Mouse (Mus musculus) embryo, embryonic 11.5 days (tissue): ENCODE results near the gene Ctcf.
"Not testable (repeated sequence)": the region's sequence is repeated elsewhere in the genome, so short reads cannot be mapped to it uniquely, and the experiment has no call there.

Experiments
- DNase-seq: peaks from one replicate; pipeline ENCODE4 v3.0.0-alpha.2; 2012; ENCODE audit warnings: low read depth, low spot score

Ctcf gene

GRCm38 (mm10) chr8:105636018-105636962, at the start of gene Ctcf:
TSS of gene Ctcf (plus strand) at chr8:105636568.
- DNase-seq, result peak; percentile 90

DNA sequence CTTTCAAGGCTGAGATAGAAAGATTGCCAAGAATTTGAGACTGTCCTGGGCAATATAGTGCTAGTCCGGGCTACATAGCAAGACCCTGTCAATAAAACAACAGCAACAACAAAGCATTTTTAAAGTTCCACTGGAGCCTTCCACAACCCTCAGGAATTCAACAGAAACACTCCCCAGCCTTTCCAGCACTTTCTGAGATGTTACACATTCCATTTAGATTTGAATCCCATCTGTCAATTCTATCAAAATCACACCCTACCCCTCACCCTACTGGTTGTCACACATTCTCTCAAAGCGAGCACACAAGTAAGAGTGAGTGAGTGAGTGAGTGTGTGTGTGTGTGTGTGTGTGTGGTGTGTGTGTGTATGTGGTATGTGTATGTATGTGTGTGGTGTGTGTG, 43.9 kb upstream of the Ctcf start:
- no peak for DNase-seq

DNA sequence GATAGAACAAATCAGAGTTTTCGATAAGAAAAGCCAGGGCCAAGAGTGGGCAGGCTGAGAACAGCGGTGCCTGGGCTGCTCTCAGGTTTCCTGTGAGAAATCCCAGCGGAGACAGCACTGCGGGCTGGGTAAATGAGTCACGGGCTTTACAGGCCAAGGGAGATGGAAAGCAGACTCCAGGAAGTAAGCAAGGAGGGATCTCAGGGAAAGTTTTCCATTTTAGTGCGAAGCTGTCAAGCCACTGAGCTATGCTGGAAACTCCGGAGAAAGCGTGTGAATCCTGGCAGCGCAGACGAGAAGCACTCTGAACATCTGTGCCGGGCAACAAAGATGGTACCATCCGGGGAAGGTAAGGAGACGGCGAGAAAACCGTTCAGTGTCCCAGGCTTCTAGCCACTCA, 42.5 kb upstream of the Ctcf start:
- no peak for DNase-seq

- no peak for DNase-seq
These were observed 41.7 kb upstream of the Ctcf start for GRCm38 (mm10) chr8:105594451-105595242.

- DNase-seq, result no peak
These were observed 39.9 kb upstream of the Ctcf start for GRCm38 (mm10) chr8:105596362-105597034.

GRCm38 (mm10) chr8:105598777-105599176, 37.6 kb upstream of the Ctcf start:
- no peak for DNase-seq

GRCm38 (mm10) chr8:105601301-105601700, 35.1 kb upstream of the Ctcf start:
- DNase-seq, result no peak

DNA sequence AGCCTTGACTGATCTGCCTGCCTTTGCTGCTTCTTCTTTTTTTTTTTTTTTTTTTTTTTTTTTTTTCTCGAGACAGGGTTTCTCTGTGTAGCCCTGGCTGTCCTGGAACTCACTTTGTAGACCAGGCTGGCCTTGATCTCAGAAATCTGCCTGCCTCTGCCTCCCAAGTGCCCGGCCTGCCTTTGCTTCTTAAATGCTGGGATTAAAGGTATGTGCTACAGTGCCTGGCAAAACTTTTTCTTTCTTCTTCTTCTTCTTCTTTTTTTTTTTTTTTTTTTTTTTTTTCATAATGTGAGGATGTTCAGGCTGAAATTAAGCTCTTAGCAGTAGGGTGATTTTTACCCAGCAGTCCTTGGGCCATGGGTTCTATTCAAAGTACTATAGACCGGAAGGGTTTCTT, 33.8 kb upstream of the Ctcf start:
- DNase-seq, result not testable (repeated sequence)

DNA sequence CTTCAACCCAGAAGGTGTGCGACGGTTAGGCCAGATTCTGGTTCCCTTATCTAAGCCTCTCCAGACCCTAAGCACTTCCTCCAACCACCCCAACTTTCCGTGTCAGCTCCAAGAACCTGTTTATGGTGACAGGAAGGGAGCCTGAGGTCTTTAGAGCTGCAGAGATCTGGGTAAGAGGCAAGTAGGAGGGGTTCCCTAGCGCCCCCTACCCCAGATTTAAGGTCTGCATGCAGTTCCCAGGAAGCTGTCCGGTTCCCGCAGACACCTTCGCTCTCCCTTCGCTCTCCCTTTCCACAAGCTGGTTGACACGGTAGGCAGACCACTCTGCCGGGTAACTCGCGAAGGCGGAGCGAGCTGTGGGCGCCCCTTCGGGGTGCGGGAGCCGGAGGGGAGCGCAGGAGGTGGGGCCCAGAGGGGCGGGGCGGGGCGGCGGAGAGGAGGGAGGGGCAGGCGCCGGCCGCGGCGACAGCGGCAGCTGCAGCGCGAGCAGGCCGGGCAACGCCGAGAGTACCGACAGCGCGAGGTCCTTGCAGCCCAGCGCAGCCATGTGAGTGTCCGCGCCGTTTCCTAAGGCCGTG, 31.5 kb upstream of the Ctcf start, which contains the start of gene Ripor1:
Gene Ripor1, plus strand, starts transcription at position 452 of the 578 bp plus-strand sequence.
- peak; percentile 73 for DNase-seq

DNA sequence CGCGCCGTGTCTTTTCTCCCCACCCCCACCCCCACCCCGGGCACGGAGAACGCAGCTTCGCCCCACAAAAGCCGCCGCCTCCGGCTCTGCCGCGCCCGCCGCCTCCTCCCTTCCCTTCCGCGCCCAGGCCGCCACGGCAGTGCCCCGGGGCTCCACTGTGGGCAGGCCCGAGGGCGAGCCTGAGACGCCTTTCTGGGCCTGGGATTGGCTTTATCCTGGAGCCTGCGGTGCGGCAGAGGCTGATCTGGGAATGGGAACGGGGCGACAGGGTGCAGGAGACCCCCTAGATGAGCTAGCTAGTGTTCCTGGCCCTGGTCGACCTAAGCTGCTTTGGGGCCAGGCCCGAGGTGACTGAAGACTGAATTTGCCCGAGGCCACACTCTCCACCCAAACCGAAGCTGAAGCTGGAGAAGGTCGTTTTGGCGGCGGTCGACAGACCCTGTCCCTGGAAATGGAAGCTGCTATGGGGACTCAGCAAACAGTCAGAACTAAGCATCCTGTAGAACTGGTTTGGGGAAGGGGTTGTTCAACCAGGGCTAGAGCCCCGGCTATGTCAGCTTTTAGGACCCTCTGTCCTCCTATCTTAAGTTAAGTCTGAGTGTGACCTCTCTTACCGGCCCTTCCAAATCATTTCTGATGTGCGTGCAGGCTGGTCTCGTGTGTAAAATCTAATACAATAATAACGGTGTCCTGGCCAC, 30.7 kb upstream of the Ctcf start:
- no peak for DNase-seq

DNA sequence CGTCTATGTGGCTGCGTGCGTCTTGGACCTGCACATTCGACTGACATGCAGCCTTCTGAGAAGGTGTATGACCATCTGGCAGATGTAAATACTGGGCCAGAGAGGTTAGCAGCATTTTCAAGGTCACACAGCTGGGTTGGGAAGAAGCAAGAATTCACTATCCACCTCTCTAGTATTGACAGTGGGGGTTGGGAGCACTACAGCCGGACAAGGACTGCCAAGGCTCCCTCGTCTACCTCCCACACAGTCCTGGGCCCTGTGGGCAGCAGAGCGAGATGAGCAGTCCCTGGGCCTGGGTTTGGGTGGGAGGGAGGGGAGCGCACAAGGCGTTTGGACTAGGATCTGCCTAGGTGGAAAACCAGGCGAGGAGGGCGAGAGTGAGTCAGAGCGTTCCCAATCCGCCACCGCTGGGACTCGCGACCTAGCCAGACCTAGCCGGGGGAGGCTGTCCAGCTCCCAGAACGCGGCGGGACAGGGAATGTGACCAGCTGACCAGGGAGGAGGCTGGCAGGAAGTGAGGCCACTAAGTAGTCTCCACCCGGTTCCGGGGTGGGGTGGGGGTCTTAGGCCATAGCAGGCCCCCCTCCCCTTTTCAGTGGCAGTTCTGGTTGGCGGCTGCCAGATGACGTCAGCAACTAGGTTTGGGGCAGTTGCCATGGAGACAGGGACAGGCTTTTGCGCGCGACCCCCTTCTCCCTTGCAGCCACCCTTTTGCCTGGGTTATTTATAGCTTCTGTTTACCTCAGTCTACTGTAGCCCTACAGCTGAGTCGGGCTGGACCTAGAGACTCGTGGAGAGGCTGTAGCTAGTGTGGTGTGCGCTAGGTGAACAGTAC, 30.0 kb upstream of the Ctcf start:
- peak; percentile 77 for DNase-seq

DNA sequence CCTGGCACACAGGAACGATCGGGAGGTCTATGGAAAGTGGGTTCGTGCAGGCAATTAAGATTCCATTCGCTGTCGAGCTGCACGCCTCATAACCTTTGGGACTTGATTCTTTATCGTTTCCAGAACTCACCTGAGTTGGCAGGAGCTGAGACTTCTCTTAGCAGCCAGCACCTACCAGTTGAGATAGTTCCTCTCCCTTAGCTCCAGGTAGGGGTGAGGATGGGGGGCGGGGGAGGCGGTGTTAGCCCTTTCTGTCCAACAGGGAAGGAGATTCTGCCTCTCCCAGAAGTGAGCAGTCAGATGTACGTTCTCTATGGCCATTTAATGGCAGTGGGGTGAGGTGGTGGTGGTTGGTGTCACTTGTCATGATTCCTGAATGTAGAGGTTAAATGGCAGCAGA, 29.3 kb upstream of the Ctcf start:
- DNase-seq, result no peak

DNA sequence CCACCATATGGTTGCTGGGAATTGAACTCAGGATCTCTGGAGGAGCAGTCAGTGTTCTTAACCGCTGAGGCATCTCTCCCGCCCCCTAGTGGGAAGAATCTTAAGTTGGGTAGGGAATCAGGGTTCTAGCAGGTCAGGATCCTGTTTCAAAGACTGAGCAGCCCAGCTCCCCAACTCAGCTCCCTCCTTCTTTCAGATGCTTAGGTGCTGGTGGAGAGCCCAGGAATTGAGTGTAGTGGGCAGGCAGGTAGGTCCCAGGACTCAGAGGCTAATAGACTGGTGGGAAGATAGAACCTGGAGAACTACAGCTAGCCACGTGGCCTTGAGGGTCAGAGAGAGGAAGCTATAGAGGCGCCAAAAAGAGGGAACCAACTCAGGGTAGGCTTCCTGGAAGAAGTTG, 28.7 kb upstream of the Ctcf start:
- no peak for DNase-seq

GRCm38 (mm10) chr8:105609355-105609754, 27.0 kb upstream of the Ctcf start:
- DNase-seq, result no peak

DNA sequence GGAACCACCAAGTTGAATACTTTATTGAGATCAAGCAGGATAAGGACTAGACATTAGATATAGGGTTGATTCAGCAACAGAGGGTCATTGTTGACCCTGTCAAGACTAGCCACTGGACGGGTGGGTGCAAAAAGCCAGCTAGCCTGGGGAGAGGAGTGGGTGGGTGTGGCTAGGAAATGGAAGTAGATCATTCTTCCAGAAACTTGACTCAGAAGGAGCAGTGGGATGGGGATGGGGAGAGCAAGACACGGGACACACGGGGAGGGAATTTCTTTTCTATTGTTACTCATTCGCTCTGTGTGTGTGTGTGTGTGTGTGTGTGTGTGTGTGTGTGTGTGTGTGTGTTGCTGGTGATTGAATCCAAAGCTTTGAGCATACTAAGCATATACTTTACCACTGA, 26.6 kb upstream of the Ctcf start:
- DNase-seq, result no peak

GRCm38 (mm10) chr8:105611836-105612235, 24.5 kb upstream of the Ctcf start:
- DNase-seq, result no peak

- DNase-seq, result no peak
These were observed 23.3 kb upstream of the Ctcf start for GRCm38 (mm10) chr8:105613037-105613436.

DNA sequence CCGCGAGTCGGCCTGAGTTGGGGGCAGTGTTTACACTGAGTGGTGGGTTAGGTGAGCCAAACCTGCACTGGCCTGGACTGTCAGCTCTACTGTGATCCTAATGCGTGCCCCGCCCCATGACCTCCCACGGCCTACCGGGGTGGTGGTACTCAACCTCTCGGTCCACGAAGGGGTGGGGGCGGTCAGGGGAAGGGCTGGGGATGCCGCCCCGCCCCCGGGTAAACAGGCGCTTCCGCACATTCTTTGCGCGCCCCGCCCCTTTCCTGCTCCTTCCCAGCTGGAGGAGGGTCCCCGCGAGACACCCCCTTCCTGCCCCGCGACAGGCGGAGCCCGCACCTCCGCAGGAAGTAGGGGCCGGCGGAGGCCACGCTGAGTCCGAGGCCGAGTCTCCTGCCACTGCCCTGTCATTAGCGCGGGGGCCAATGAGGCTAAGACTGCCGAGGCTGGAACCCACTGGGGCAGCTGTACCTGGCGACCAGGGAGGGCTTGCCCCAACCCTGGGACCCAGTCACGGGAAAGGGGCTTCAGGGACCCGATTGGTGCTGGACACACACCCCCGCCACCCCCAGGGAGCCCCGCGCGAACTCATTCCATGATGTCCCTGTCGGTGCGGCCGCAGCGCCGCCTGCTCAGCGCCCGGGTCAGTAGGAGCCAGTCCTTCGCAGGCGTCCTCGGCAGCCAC, 22.4 kb upstream of the Ctcf start:
- no peak for DNase-seq

- DNase-seq, result no peak
These were observed 20.4 kb upstream of the Ctcf start for GRCm38 (mm10) chr8:105615942-105616341.
